Mouse (Mus musculus): ENCODE data around the gene Dnm3. TPM values are rescaled to one million over a fixed set of nuclear protein-coding genes. Genes with fewer than 3 reads are reported as not detected.

Gene Dnm3
- polyA plus RNA-seq, 1 experiment = 1.0 TPM

DNA sequence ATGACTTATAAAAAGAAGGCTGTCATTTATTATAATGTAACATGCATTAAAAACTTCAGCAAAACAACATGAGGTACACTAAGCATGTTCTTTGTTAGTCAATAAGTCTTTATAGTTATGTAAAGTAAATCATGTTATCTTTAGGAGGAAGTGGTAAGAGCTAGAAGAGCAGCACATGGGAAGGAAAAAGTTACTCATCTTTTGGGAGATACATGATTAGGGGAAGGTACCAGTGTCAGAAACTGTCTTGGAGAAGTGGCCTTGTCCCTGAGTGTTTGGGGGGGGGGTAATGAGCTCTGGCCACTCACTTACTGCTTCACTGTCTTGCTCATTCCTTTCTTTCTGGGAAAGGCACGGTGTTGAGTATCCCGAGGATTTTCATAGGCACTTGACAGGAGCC is 535.8 kb downstream of the Dnm3 start:
- H3K4me1 ChIP-seq (ENCODE audit: control insufficient read depth, insufficient read depth, insufficient read length, low read length) = no peaks in the 10 kb centered on the region
- H3K27ac ChIP-seq (ENCODE audit: insufficient read depth, low read depth, low read length) = no peak overlapping the region
- TF ChIP-seq CTCF (IDR thresholded peaks at IDR 0.05; ENCODE audit: extremely low read depth, insufficient read length, insufficient replicate concordance, low read depth, low read length) (no peak), POLR2A (IDR thresholded peaks at IDR 0.05; ENCODE audit: low read depth, low read length) (no peak)
- WGBS = 90% methylated on average over 2 of the region's 2 CpGs
- H3K36me3 ChIP-seq (ENCODE audit: control insufficient read depth, insufficient read depth, low read length) = no peaks in the 10 kb centered on the region
- no peaks in the 10 kb centered on the region for H3K27me3 ChIP-seq (ENCODE audit: control insufficient read depth, insufficient read depth, low read length)
- no peak overlapping the region for H3K4me3 ChIP-seq (ENCODE audit: low read depth, low read length)

Other genes with a start within 250 kb of the Dnm3 start
- gene Mettl13, start 70.5 kb upstream of the Dnm3 start, polyA plus RNA-seq (2012; rRNA removed) = 1.4 and 3.0 TPM in 2 replicates
- 2.8 and 6.6 TPM in 2 replicates for gene Vamp4, start 92.5 kb upstream of the Dnm3 start, polyA plus RNA-seq (2012; rRNA removed)
- 0.09 TPM in 1 of 2 replicates, not detected in the other for gene Myoc, start 161.1 kb upstream of the Dnm3 start, polyA plus RNA-seq (2012; rRNA removed)
- not detected in 2 replicates for gene Myocos, start 180.2 kb upstream of the Dnm3 start, polyA plus RNA-seq (2012; rRNA removed)

Measured in small intestine, adult 2 months (tissue).